Mouse (Mus musculus) neutrophil, adult 59 days (primary cell): ENCODE results near the gene Zfp386. TPM values are rescaled to one million over a fixed set of nuclear protein-coding genes. Genes with fewer than 3 reads are reported as not detected.

ENCODE experiments used
- total RNA-seq, 2 experiments: library from RNA; stranded (reverse); gene quantifications; 1 replicate in 1 of 2; 2 replicates in 1 of 2; pipeline ENCODE4 v1.2.4; 2023

Zfp386 gene
- 10 to 100 TPM; 18.9 to 23.6 TPM for total RNA-seq

DNA sequence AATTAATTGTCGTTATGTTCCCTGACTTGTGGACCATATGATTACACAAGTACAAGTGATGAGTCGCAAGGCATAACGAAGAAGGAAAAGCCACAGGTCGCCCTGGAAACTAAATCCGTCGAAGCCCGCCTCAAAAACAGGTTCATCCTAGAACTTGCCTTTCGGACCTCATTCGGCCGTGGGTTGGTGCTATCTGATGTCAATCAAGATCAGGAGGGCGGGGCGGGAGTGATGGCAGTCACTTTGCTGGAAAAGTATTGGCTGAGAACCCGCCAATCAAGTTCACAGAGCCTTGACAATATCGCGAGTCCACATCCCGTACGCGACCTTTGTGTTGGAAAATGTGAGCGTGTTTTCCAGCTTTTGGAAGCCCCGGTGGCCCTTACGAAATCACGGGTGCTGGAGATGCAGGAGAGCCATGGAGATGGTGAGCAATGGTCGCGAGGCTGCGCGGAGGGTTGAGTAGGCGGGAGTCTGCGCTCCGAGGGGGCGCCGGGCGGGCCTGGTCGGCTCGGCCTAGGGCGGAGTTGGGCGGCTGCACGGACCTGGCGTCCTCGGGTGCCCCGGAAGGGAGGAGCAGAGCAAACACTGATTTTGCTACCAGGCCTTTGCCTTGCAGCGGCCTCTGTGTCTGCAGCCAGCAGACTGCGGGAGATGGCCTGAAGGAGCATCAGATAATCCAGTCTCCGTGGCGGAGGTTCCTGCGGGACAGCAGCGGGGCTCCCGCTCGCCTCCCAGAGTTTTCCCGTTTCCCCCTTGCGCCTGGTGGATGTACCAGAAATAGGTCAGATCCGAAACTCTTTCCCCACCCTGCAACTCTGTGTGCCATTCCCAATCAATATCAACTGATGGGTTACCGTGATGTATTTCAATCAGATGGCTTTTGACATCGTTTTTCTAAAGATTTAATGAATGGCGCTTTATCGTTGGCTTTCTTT is at the start of gene Zfp386:
Gene Zfp386, plus strand, starts transcription at position 285 of the 938 bp plus-strand sequence.

DNA sequence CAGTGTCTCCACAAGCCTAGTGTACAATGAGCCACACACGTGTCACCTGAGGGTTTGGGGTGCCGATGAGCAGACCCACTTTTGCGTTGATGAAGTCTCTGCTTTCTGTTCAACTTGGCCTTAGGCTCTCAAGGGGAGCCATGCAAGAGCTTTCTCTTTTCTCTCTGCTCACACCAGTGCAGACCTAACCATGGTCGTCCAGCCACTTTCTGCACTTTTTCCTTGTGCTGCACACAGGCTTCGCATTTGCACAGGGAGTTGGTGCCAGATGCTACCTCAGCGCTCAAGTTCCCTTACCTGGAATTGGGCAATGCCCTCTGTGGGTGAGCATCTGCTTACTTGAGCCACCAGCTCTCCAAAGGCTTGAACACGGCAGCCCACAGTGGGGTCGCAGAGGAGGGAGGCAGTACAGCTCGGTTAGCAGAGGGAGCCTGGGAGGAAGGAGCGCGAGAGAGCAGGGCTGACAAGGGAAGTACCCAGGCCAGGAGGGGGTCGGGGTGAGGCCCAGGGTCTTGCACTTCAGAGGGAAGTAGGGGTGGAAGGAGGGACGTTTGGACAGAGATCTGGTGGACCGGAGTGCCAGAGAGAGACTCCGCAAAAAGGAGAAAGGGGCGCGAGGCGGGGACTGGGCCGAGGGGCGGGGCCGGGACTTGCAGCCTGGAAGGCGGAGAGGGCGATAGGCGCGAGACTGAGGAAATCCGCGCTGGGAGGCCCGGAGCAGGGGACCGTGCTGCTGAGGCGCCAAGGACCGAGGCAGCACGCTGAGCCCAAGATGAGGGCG is 29.7 kb downstream of the Zfp386 start, which contains the start of gene Vipr2:
Gene Vipr2, plus strand, starts transcription at position 653 of the 781 bp plus-strand sequence.

Other genes with a start within 250 kb of the Zfp386 start
- gene Vipr2, start 30.0 kb downstream of the Zfp386 start, total RNA-seq = under 1 TPM; 0.09 to 0.35 TPM
- 1 to 10 TPM in 1 of 2 experiments, under 1 TPM in 1; 0.84 to 1.5 TPM for gene Wdr60, start 215.3 kb downstream of the Zfp386 start, total RNA-seq
- gene Gm11027, start 227.7 kb downstream of the Zfp386 start, total RNA-seq = not detected
- gene Esyt2, start 233.5 kb downstream of the Zfp386 start, total RNA-seq = 10 to 100 TPM; 70.2 to 98.2 TPM